Mouse (Mus musculus): ENCODE measurements around the gene Lrrc63.

The Lrrc63 gene

GRCm38 (mm10) chr14:75138503-75138902 lies 7.8 kb upstream of the Lrrc63 start:
- in situ Hi-C loops (cut with MseI, MboI), result no loop called here

GRCm38 (mm10) chr14:75136119-75136966 lies 5.7 kb upstream of the Lrrc63 start:
- in situ Hi-C loops (cut with MseI, MboI), result no loop called here

- in situ Hi-C loops (cut with MseI, MboI), result no loop called here
Measured at GRCm38 (mm10) chr14:75131324-75131935, 749 bp upstream of the Lrrc63 start.

GRCm38 (mm10) chr14:75121658-75122057 lies 9.0 kb downstream of the Lrrc63 start:
- in situ Hi-C loops (cut with MseI, MboI), result no loop called here

- in situ Hi-C loops (cut with MseI, MboI), result no loop called here
Measured at GRCm38 (mm10) chr14:75102956-75103355, 27.7 kb downstream of the Lrrc63 start.

GRCm38 (mm10) chr14:75077946-75078345 lies 52.7 kb downstream of the Lrrc63 start:
- in situ Hi-C loops (cut with MseI, MboI), result loop anchor here in 1 of 2 experiments (10.0 kb wide), 1 partner anchor 117 kb away; no protein-coding TSS in a partner anchor

- in situ Hi-C loops (cut with MseI, MboI), result loop anchor here in 1 of 2 experiments (10.0 kb wide), 1 partner anchor 119 kb away; no protein-coding TSS in a partner anchor
Measured at GRCm38 (mm10) chr14:75075299-75076180, 55.1 kb downstream of the Lrrc63 start.

- in situ Hi-C loops (cut with MseI, MboI), result loop anchor here in 1 of 2 experiments (10.0 kb wide), 1 partner anchor 124 kb away; no protein-coding TSS in a partner anchor
Measured at GRCm38 (mm10) chr14:75071091-75071490, 59.6 kb downstream of the Lrrc63 start.

- in situ Hi-C loops (cut with MseI, MboI), result no loop called here
Measured at GRCm38 (mm10) chr14:75069356-75069979, 61.2 kb downstream of the Lrrc63 start.

- in situ Hi-C loops (cut with MseI, MboI), result no loop called here
Measured at GRCm38 (mm10) chr14:75068430-75069112, 62.1 kb downstream of the Lrrc63 start.

- in situ Hi-C loops (cut with MseI, MboI), result no loop called here
Measured at GRCm38 (mm10) chr14:75065211-75065610, 65.5 kb downstream of the Lrrc63 start.

GRCm38 (mm10) chr14:75064520-75064919 lies 66.2 kb downstream of the Lrrc63 start:
- in situ Hi-C loops (cut with MseI, MboI), result no loop called here

- in situ Hi-C loops (cut with MseI, MboI), result no loop called here
Measured at GRCm38 (mm10) chr14:75063936-75064335, 66.7 kb downstream of the Lrrc63 start.

- in situ Hi-C loops (cut with MseI, MboI), result no loop called here
Measured at GRCm38 (mm10) chr14:75060562-75060961, 70.1 kb downstream of the Lrrc63 start.

GRCm38 (mm10) chr14:75056861-75057431 lies 73.7 kb downstream of the Lrrc63 start:
- in situ Hi-C loops (cut with MseI, MboI), result no loop called here

- in situ Hi-C loops (cut with MseI, MboI), result no loop called here
Measured at GRCm38 (mm10) chr14:75054455-75055343, 76.0 kb downstream of the Lrrc63 start.

- in situ Hi-C loops (cut with MseI, MboI), result no loop called here
Measured at GRCm38 (mm10) chr14:75052451-75052850, 78.2 kb downstream of the Lrrc63 start.

GRCm38 (mm10) chr14:75045184-75045583 lies 85.5 kb downstream of the Lrrc63 start:
- in situ Hi-C loops (cut with MseI, MboI), result no loop called here

- in situ Hi-C loops (cut with MseI, MboI), result no loop called here
Measured at GRCm38 (mm10) chr14:75035431-75035830, 95.2 kb downstream of the Lrrc63 start.

All from mouse trophoblast stem cell (cell line).